Mouse (Mus musculus) erythroblast, embryonic 14.5 days (primary cell): ENCODE measurements around the gene Ncam1.

Experiments used
- GATA1 ChIP-seq: IDR thresholded peaks from 2 replicates; pipeline ENCODE4 v1.6.1; 2012; ENCODE audit warnings: low read length, inconsistent platforms, mixed read lengths
- TAL1 ChIP-seq: IDR thresholded peaks from 3 replicates; pipeline ENCODE4 v1.6.1; 2012; ENCODE audit warnings: low read length, inconsistent platforms, mixed read lengths

GRCm38 (mm10) chr9:49681848-49682469, 116.8 kb downstream of the Ncam1 start:
- TF ChIP-seq GATA1 (no peak), TAL1 (no peak)
